Mouse (Mus musculus) layer of hippocampus, adult 18-20 months (tissue): ENCODE results near the gene Fblim1. TPM values are rescaled to one million over a fixed set of nuclear protein-coding genes. Genes with fewer than 3 reads are reported as not detected.
A peak's percentile ranks its signal among the peaks of the same experiment; 100 is the strongest.

Experiments used
- DNase-seq, 2 experiments: peaks; one replicate each; pipeline ENCODE4 v3.0.0; 2022; ENCODE audit warnings: low spot score in 2 of 2
- total RNA-seq, 2 experiments: library from RNA; stranded (reverse); gene quantifications; 2 replicates each; pipeline ENCODE4 v1.2.3; 2021

Fblim1 gene
- total RNA-seq, 2 experiments from 2014 or later = 0.61 to 0.74 TPM

- no peak for DNase-seq
Measured at GRCm38 (mm10) chr4:141625774-141626550, 20.1 kb upstream of the Fblim1 start.

DNA sequence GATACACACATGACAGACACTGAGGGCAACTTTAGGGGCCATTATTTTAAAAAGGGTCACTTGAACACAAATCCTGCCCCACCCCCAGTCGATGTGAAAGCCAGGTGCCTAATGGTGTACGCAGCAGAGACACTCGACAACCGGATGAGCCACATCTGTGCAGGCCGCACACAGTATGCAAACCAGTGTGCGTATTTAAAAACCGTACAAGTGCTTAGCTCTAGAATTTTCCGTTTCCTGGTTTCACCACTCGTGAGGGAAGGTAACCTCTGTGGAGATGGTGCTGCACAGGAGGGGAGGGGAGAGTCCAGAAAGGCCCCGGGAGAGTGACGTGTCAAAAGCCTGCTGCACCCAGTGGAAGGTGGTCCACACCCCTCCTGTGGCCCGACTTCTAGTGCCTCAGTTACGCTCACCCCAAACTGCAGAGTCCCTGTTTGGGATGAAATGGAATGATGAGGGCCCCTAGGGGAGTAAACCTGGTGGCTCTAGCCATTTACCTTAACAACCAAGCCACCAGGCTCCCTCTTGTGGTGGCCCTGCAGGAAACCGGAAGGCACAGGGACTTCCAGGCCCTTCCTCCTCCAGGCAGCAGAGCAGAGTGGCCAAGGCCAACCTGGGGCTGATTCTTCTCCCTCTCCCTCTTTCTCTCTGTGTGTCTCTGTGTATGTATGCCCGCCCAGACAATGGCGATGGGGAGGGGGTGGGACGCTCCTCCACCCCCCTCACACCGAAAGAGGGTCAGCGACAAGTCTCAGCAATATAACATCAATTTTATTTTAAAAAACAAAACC lies 19.3 kb upstream of the Fblim1 start:
- DNase-seq = no peak

DNA sequence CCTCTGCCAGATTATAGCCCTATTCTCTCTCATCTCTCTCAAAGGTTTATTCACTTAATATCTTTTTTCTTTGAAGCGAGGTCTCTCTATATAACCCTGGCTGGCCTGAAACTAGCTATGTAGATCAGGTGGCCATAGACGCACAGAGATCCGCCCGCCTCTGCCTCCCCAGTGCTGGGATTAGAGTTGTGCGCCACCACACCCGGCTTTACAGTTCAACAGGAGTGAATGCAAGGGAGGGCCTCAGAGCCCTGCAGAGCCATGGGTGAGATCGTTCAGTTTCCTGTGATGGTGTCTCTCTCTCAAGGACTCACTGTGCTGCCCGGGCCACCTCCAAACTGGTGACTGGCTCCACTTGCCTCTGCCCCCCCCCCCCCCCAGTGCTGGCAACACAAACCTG lies 18.2 kb upstream of the Fblim1 start:
- DNase-seq = no peak

DNA sequence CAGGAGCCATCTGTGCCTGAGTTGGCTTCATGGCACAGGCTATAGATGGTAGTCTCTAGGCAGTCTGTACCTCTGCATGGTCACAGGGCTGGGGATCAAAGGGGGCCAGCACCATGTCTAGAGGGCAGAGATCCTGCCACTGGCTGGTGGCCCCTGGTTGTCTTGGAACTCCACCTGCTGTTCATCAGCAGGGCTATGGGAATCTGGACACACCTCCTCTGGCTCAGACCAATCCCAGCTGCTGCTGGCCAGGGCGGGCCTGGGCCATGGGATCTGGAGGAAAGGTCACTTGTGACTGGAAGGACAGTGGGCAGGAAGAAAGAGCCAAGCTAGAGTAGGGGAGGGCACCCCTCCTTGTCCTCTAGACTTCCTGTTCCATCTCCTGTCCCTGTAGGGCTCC lies 17.8 kb upstream of the Fblim1 start, which contains the start of gene Slc25a34:
Gene Slc25a34 (minus strand): TSS at position 156 of the 400 bp plus-strand sequence.
- DNase-seq = no peak

DNA sequence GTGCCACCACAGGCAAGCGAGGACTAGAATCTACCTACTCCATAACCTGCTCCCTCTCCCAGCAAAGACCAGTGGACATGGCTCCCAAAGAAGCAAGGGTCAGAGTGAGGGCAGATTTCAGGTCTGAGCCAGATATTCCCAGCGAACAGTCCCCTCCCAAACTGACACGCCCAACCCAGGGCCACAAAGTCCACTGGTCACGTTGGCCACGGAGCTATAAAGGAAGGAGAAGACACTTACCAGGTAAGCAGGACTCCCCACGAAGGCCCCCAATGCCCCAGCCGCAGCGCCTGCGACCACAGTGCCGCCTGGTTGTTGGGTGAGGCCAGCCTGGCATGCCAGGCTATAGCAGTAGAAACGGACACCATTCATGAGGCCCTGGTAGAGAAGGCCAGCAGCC lies 17.1 kb upstream of the Fblim1 start:
- DNase-seq = no peak

GRCm38 (mm10) chr4:141622580-141622979 lies 16.7 kb upstream of the Fblim1 start:
- DNase-seq = no peak

DNA sequence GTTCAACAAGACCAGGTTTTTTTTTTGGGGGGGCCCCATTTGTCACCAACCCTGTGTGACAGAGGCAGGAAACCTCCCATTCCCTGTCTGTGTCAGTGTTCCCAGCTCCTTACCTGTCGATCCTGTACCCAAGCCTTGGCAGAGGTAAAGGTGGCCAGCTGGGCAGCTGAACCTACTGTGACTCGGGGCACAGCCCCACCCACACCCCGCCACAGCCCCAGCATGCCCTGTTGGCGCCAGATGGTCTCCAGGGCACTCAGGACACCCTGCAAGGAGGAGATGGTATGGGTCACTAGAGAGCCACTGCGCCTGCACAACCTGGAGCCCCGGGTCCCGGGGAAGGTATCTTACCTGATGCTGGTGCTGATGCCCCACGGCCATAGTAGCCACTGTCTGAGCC lies 16.2 kb upstream of the Fblim1 start:
- no peak for DNase-seq

DNA sequence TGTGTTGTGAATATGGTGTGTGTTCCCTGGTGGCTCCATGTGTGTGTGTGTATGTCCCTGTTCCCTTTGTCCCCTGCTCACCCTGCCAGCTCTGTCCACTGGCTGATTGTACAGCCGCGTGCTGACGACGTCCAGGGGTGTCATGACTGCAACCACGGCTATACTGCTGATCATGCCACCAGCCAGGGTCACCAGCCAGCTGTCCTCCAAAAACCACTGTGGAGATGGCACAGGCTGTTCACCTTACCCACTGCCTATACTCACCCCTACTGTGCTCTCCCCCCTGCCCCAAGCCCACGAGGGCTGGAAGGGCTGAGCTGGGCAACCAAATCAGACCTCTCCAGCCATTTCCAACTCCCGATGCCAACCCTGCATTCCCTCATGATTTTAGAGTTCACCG lies 15.4 kb upstream of the Fblim1 start:
- DNase-seq = no peak

DNA sequence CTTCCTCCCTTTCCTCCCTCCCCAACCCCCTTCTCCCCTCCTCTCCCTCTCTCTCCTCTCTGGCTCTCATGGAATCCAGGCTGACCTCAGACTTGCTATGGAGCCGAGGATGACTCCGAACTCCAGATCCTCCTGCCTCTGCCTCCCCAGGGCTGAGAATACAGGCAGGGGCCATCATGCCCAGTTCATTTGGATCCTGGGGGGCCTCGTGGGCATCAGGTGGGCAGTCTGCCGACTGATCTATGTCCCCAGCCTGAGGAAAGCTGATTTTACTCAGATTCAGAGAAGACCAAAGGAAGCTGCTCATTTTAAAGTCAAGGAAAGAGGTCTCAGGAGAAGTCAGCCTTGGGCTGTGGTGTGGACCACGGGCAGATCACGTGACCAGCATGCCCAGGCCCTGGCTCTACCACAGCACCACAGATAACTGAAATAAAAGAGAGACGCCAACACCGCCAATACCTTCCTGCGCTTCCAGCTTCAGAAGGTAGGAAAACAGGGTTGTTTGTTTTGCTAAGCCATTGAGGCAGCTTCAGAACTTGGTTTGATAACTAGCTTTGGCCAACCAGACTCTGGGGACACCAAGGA lies 13.5 kb upstream of the Fblim1 start:
- DNase-seq = no peak

DNA sequence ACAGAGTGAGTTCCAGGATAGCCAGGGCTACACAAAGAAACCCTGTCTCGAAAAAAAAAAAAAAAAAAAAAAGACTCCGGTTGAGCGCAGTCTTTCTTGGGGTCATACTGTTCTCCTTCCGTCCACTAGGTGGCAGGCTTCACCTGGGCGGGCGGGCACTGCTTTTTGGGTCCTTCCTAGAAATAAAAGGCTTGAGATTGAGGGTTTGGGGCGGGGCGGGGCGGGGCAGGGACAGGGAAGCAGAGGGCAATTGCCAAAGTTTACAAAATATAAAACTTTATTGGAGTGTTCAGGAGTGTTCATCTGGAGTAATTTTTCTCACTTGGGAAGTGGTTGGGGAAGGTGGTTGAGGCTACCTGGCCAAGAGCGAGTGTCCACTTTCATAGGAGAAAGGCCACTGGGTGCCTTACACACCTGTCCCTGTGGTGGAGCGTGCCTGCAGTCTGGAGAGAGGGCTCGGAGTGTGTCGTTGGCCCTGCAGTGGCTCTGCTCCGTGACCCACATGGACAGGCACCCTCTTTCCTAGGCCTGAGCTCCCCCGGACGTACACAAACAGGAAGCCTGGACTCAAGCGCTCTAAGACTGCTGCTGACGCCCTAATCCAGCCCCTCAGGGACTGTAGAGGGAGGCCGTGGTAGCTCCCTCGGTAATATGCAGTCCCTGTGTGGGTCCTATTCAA lies 12.8 kb upstream of the Fblim1 start, which contains the start of gene Tmem82:
Gene Tmem82 (minus strand): TSS at position 69 of the 679 bp plus-strand sequence.
- no peak for DNase-seq

GRCm38 (mm10) chr4:141617863-141618564 lies 12.1 kb upstream of the Fblim1 start:
- DNase-seq = no peak

GRCm38 (mm10) chr4:141617299-141617698 lies 11.4 kb upstream of the Fblim1 start:
- peak in 1 of 2 experiments; percentile 60 for DNase-seq

DNA sequence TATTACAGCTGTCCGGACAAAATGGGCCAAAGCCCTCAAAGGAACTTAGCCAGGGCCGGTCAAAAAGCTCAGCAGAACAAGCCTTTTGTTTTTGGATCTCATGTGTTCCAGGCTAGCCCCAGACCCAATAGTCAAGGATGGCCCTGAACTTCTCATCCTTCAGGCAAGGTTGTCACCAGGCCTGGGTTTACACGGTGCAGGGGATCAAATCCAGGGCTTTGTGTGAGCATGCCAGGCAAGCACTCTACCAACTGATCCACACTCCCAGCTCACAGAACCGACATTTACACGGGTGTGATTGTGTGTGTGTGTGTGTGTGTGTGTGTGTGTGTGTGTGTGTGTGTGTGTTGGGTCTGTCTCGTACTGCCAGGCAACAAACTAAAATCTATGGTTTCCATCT lies 10.9 kb upstream of the Fblim1 start:
- DNase-seq = no peak

- DNase-seq = no peak
Measured at GRCm38 (mm10) chr4:141614946-141615345, 9.1 kb upstream of the Fblim1 start.

GRCm38 (mm10) chr4:141609538-141609937 lies 3.6 kb upstream of the Fblim1 start:
- DNase-seq = no peak

DNA sequence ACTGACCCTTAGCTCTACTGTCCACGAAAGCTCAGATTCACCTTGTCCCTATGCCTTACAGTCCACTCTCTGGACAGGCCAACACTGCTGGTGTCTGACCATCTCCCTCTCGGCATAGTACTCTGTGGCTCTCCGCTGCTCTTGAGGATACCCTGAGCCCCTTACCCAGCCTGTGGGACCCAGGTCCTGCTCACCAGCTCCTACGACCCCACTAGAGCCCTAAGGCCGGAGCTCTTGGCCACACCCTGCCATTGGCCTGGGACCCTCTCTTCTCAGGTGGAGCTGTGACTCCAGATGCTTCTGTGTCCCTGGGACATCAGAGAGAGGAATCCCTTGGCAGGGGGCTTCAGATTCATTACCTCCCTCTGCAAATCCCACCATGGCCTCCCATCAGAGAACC lies 475 bp downstream of the Fblim1 start:
- no peak for DNase-seq

- DNase-seq = no peak
Measured at GRCm38 (mm10) chr4:141604493-141604892, 1.4 kb downstream of the Fblim1 start.

GRCm38 (mm10) chr4:141603921-141604320 lies 2.0 kb downstream of the Fblim1 start:
- DNase-seq = no peak

DNA sequence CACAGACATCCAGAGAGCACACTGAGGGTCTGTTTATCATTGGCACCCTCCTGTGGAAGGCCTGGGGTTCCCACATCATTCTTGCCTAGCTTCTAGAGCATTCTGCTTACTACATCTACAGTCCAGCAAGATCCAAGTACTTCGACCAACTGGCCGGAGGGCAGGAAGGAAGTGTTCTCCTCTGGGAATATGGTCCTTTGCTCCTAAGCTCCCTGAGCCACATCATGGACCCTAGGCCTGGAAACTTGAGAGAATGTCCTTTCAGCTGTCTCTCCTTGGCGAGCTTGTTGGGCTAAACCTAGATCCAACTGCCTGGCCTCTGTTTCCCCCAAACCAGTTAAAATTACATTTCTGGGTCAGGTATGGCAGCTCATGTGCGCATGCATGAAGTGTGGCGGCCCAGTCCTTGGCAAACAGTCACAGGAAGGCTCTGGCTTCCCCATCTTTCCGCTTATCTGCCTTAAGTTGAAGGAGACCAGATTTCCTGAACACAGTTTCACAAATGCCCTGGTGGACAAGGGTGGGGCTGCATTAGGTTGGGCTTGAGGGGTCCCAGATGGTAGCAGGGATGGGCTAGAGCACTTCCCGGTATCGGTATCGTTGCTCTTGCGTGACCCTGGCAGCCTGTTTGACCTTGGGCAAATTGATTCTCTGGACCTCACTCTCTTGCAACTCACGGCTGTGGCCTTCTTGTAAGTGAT lies 3.2 kb downstream of the Fblim1 start:
- no peak for DNase-seq
